Mouse (Mus musculus): ENCODE measurements at regions not wholly inside any gene's neighbourhood (a gene's known extent, or its start where the extent isn't known, plus 50 kb on each side); places are given as distances from the start of the nearest gene placed in this dataset.

GRCm38 (mm10) chr2:137721767-137722424, 534.5 kb upstream of the Btbd3 start:
- DNase-seq (ENCODE audit: extremely low read depth, insufficient read length, low spot score), result no peak

- peak; percentile 15 for DNase-seq (ENCODE audit: extremely low read depth, insufficient read length, low spot score)
These were observed 540.5 kb upstream of the Btbd3 start for GRCm38 (mm10) chr2:137715891-137716290.

- no peak for DNase-seq (ENCODE audit: extremely low read depth, insufficient read length, low spot score)
These were observed 549.8 kb upstream of the Btbd3 start for GRCm38 (mm10) chr2:137706528-137706988.

- no peak for DNase-seq (ENCODE audit: extremely low read depth, insufficient read length, low spot score)
These were observed 550.5 kb upstream of the Btbd3 start for GRCm38 (mm10) chr2:137705724-137706422.

DNA sequence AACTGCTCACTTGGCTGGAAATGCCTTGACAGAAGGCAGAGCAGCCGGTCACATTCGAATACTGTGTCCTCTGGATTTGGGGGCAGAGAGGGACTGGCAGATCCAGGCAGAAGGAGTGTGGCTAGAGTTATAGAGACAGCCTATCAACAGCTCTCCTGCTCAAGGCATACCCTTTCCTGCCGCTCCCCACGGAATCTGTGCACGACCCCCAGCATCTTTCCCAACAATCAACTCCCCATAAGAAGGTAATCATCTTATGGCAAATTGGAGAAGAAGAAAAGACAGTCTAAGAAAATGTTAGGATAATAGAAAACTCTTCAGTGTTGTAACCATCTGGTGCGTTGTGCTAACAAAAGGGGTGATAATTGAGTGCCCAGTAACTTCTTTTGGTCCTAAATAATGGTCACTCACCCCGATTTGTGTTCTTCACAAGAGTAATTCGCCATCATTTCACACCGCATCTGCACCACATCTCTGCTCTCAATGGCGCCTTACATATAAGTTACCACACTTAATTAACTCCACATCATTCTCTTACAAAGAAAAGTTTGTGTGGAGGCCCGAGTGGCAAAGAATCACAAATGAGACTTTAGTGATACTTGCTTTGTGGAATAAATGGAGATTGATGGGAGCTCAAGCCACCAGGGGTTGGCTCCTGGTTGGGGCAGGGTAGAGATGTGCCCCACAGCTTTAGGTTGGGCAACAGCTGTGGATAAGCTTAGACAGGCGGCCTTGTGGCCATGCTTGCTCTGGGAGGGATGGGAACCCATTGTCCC, 551.2 kb upstream of the Btbd3 start:
- DNase-seq (ENCODE audit: extremely low read depth, insufficient read length, low spot score), result no peak

GRCm38 (mm10) chr2:137704565-137704947, 551.8 kb upstream of the Btbd3 start:
- DNase-seq (ENCODE audit: extremely low read depth, insufficient read length, low spot score), result no peak

- DNase-seq (ENCODE audit: extremely low read depth, insufficient read length, low spot score), result no peak
These were observed 552.3 kb upstream of the Btbd3 start for GRCm38 (mm10) chr2:137704051-137704450.

GRCm38 (mm10) chr2:137695885-137696284, 560.5 kb upstream of the Btbd3 start:
- no peak for DNase-seq (ENCODE audit: extremely low read depth, insufficient read length, low spot score)

DNA sequence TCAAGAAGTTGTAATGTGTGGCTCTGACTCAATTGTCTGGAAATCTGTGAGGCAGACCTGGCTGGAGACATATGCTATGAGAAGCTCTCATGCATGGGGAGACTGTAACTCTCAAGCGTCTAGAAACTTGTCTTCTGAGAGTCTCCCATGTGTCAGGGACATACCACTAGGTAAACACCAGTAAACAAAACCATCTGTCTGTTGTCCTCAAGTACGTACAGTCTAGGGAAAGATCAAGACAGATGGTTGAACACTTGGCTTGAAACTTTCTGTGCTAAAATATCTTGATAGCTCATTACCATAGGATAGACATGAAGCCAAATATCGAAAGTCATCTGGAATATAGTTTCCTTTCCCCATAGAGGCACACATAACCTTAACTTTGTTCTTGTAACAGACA, 562.3 kb upstream of the Btbd3 start:
- no peak for DNase-seq (ENCODE audit: extremely low read depth, insufficient read length, low spot score)

- no peak for DNase-seq (ENCODE audit: extremely low read depth, insufficient read length, low spot score)
These were observed 569.2 kb upstream of the Btbd3 start for GRCm38 (mm10) chr2:137687208-137687607.

DNA sequence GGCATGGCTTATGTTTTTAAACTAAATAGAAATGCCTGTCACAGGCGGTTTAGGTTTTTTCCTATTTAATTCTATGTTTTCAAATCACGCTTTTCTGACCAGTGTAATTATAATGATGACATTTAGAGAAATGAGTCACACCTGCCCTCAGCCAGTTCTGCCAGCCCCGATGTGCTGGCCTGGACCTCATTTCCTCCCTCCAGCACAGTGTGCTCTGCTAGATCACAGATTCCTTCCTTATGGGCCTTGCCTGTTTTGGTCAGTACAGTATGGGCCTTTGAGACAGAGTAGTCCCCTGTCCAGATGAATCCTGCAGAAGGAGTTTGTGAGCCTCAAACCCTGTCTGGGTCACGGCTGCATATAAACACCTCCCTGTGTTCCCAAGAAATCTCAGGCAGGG, 569.6 kb upstream of the Btbd3 start:
- DNase-seq (ENCODE audit: extremely low read depth, insufficient read length, low spot score), result no peak

DNA sequence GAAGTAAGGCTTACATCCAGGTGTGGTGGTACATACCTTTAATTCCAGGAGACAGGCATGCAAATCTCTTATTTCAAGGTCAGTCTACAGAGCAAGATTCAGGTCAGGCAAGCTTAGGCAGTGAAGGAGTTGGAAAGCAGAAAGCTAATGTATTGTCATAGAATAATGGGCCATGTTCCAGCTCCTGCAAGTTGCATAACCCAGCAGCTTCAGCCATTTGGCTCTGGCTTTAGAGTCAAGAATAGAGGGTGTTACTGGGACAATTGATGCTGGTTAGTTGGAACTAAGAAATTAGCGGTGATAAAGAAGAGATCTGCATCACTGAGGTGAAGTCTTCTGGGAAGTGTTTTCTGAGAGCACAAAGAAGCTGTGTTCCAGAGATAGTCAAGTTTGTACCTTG, 565.3 kb upstream of the Jag1 start:
- DNase-seq (ENCODE audit: extremely low read depth, insufficient read length, low spot score), result no peak

DNA sequence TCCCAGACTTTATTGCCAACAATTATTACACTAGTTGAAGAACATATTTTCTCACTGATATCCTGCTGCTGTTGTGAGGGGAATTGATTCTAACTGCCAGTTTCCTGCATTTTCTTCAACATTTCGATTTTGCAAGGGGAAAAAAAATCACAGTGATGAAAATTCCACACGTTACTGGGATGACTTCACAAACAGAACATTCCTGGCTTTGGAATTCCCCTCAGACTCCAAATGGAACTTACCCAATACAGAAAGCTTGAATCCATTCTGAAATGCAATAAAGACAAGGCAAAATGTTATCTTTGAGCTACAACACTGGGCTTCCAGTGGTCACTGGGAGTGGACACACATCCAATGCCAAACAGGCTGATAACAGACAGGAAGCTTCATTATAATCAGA, 546.7 kb upstream of the Jag1 start:
- no peak for DNase-seq (ENCODE audit: extremely low read depth, insufficient read length, low spot score)

DNA sequence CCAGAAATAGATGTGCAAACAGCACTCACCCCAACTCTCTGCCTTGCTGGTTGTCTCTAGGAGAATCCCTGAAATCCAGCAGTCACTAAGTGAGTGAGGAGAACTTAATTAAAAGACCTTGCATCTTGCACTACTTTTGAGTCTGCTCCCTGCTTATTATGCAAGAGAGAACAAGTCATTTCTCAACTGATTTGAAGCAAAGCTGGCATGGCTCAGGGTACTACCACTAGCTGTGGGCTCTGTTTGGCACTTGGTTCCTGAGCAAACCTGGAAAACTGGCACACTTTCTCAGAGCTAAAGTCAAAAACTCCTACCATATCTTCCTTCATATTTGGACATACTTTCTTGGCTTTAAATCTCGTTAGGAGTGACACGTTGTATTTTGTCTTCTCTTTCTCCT, 545.8 kb upstream of the Jag1 start:
- no peak for DNase-seq (ENCODE audit: extremely low read depth, insufficient read length, low spot score)

DNA sequence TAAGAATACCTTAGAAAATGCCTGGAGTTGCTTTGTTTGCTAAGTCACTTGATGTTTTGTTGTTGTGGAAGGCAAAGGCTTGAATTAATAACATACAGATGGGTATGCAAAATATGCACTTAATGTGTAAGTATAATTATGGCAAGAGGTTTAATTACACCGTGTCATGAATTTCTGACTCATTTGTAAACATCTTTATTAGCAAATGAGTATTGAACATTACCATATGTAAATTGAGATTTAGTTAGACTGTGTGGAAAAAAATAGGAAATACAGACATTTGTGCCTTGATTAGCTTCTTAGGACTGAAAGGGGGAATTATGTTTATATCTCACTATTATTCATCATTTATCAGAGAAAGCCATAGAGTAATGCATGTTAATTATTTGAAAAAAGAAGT, 544.0 kb upstream of the Jag1 start:
- no peak for DNase-seq (ENCODE audit: extremely low read depth, insufficient read length, low spot score)

DNA sequence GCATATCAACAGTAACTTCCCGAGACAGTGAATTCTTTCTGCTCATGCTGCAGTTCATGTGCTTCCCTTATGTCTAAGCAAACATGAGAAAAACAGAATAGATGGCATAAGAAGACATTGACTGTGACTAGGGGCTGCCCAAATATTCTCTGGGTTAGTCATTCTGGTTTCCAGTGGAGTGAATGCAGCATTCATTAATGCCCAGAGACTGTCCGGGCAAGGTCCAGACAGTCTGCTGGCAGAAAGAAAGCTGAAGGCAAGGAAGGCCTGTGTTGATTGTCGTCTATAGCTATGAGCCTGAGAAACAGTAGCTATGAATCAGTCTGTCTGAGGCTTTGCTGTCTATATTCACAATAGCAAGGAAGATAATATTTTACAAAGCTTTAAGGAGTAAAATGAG, 537.9 kb upstream of the Jag1 start:
- no peak for DNase-seq (ENCODE audit: extremely low read depth, insufficient read length, low spot score)

DNA sequence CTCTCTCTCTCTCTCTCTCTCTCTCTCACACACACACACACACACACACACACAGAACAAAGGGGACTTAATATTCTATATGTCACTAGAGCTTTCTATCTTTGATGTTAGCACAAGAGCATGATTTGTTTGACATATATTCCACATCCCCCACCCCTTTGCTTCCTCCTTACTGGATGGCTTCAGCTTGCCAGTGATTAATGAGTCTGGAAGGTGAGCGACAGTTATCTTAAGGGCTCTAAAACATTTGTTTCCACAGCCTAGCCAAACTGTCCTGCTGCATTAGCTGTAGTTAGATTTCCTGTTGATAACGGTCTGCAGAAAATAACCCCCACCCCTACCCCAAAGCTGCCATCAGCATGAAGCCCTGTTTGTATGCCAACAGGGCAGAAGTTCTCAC, 527.7 kb upstream of the Jag1 start:
- no peak for DNase-seq (ENCODE audit: extremely low read depth, insufficient read length, low spot score)

GRCm38 (mm10) chr2:137643269-137644055, 527.0 kb upstream of the Jag1 start:
- DNase-seq (ENCODE audit: extremely low read depth, insufficient read length, low spot score), result no peak

DNA sequence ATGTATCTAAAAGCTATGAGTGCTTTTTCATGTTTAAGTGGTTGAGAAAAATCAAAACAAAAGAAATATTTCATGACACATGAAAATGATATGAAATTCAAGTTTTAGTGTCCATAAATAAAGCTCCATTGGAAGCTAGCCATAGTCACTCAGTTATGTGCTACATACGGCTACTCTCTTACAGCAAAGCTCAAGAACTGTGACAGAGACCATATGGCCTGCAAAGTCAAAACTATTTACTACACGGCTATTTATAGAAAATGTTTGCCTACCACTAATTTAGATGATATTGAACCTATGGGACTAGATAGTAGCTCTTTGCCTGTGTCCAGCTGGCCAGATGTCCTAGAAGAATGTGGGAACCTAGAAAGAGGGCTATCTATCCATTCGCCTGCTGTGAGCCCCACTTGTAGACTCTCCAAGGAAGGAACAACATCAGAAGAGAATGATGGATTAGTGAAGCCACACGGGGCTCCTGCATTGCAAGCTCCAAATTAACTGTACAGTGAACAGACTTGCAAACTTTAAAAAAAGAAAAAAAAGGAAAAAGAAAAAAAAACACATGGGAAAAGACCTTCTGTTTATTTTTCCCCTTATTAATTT, 518.7 kb upstream of the Jag1 start:
- no peak for DNase-seq (ENCODE audit: extremely low read depth, insufficient read length, low spot score)

DNA sequence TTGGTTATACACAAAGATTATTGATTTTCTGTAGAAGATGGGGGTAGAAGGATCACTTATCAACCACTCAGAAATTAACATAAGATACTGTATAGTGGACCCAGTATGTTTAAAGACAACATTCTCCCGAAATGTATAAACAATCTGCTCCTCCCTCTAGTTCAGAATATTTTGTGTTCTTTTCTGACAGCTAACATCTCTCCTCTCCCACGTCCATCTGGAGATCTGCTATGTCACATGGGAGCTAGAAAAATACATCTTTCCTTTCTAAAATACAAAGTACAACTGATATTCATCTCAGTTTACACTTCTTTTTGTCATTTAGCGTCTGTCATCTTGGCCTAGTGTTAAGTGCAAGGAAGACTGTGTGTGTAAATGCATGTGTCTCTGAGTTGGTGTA, 500.2 kb upstream of the Jag1 start:
- no peak for DNase-seq (ENCODE audit: extremely low read depth, insufficient read length, low spot score)

GRCm38 (mm10) chr2:137613791-137614190, 497.3 kb upstream of the Jag1 start:
- DNase-seq (ENCODE audit: extremely low read depth, insufficient read length, low spot score), result no peak
